Mouse (Mus musculus): Measurements from ENCODE around the gene Abcb11.

Abcb11 gene

DNA sequence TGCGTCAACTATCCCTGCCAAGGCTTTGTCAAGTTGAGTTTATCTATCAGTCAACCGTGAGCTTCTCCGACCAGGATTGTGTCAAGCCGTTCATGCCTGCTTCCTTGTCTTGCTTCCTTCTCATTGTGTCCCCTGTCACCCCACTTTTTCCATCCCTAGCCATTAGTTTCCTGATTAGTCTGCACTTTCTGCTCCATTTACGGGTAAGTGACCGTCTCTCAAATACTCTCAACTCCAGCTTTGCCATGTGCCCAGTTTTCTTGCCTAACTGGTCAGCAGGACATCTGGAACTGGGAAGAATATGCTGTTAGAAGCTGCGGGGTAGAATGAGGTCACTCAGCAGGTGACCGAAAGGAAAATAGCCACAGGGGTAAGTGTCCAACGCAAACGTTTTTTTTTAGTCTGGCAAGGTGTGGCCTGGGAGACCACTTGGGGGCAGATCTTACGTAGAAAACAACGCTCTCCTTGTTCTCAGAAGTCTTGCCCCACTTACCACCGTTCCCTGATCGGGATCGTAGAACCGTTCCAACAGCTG lies 94.1 kb downstream of the Abcb11 start:
- no peak for DNase-seq

DNA sequence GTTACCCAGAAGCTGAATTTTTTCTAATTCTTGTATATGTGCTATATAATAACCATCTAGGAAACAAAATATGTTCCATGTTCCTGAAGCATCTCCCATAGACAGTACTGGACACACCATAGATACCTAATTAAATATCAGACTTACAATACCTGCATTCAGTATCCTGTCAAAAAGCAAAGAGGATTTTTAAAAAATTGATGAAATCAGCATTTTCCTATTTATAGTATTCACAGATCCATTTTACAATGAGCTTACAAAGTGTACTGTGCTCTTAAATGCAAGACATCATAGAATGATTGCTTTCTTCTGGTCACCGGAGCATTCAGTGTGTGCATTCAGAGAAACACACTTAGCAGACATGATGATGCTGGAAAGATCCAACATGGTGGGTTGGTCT lies 95.3 kb downstream of the Abcb11 start:
- no peak for DNase-seq

- peak; percentile 6 for DNase-seq
These were observed 97.5 kb downstream of the Abcb11 start for GRCm38 (mm10) chr2:69244924-69245323.

DNA sequence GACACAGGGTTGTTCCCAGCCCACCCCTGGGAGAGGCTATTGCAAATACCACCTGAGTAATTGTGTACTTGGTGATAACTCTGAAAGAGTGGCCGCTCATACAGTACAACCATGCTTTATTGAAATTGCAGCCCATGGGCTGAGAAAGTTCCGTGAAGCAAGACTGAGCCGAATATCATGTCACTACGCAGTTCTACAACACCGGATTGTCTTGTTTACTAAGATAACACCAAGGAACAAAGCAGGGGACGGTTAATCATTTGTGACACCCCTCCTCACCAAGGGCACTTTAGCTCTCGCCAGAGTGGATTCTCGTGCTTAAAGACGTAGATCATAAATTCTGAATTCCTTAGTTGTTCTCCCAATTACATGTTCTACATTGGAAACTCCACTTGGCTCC lies 103.1 kb downstream of the Abcb11 start:
- no peak for DNase-seq

GRCm38 (mm10) chr2:69234976-69235678 lies 107.3 kb downstream of the Abcb11 start:
- DNase-seq, result no peak

DNA sequence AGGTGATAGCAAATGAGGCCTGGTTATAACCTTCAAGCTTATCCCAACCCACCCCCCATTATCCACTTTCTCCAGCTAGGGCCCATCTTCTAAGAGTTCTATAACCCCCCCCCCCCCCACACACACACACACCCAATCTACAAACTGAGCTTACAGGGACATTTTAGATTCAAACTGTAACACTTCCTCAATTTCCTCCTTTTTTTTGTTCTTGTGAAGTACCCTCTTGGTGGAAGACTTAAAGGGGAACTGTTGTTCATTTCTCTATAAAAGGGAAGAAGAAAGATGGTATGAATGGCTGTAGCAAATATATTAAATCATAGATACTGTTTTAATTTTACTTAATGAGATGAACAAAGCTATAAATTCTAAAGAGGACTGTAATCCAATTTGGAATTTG lies 110.3 kb downstream of the Abcb11 start:
- no peak for DNase-seq

- DNase-seq, result no peak
These were observed 112.3 kb downstream of the Abcb11 start for GRCm38 (mm10) chr2:69230137-69230536.

DNA sequence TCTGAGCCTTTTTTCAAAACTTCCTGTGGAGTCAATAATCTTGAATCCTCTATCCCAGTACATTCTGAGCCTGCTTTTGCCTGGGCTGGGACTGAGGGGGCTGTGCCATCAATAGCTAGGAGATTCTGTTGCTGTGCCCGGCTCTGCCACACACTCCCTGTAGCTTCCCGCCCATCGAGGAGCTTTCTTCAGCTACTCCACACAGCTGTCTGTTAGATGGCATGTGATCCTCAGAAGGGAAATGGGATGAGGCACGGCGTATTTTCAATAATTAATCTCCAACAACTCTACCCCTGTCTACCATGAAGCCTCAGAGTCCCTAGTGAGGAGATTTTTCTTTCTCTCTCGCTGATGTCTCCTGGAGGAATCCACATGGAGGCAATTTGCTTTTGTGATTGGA lies 113.8 kb downstream of the Abcb11 start:
- no peak for DNase-seq

- no peak for DNase-seq
These were observed 115.5 kb downstream of the Abcb11 start for GRCm38 (mm10) chr2:69226876-69227275.

- no peak for DNase-seq
These were observed 117.7 kb downstream of the Abcb11 start for GRCm38 (mm10) chr2:69224724-69225123.

DNA sequence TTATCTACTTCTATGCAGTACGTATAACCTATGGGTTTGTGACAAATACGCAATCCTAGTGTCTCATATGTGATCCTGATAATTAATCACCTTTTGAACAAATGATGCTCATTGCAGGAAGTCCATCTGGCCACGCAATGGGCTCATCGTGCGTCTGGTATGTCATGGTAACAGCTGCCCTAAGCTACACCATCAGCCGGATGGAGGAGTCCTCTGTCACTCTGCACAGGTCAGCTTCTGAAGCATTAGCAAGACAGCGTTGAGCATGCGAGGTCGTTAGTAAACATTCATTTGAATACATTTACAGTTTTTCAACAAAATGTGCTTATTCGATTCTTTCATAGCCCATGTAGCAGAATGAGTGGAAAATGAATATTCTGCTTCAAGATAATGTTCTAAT lies 119.6 kb downstream of the Abcb11 start:
- DNase-seq, result no peak

GRCm38 (mm10) chr2:69221868-69222416 lies 120.5 kb downstream of the Abcb11 start:
- DNase-seq, result no peak

- no peak for DNase-seq
These were observed 127.2 kb downstream of the Abcb11 start for GRCm38 (mm10) chr2:69215242-69215641.

DNA sequence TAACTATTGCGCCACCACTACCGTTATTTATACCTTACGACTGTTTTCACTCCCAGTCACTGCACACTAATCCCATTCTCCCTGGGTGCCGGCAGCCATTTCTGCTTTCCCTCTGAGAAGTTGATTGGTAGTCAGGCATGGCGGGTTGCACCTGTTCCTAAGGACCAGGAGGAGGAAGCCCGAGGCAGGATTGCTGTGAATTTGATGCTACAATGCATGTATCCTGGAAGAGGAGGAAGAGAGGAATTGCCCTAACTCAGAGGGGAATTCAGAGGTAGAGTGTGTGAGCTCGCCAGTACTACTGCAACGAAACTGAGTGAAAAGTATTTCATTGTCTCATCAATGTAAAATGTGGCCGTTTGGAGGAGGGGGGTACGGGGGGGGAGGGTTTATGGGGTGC lies 129.8 kb downstream of the Abcb11 start:
- no peak for DNase-seq

- no peak for DNase-seq
These were observed 131.6 kb downstream of the Abcb11 start, which contains the start of gene G6pc2 for GRCm38 (mm10) chr2:69210773-69211172. TSS of gene G6pc2 (plus strand) at chr2:69211073.

DNA sequence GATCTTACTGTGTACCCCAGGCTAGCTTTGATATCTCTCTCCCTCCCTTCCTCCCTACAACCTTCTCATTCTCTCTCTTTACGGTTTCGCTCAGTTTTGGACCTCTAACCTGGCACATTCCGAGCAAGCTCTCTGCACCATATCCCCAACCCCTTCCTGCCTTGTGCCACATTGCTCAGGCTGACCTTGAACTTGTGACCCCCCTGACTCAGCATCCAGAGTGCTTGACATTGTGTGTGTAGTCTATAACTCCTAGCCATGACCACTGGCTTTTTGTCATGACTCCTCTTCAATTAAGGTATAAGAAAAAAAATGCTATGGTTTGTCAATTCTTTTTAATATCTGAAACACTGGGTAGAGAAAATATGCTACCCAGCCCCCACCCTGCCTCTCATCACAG lies 132.7 kb downstream of the Abcb11 start:
- DNase-seq, result no peak

DNA sequence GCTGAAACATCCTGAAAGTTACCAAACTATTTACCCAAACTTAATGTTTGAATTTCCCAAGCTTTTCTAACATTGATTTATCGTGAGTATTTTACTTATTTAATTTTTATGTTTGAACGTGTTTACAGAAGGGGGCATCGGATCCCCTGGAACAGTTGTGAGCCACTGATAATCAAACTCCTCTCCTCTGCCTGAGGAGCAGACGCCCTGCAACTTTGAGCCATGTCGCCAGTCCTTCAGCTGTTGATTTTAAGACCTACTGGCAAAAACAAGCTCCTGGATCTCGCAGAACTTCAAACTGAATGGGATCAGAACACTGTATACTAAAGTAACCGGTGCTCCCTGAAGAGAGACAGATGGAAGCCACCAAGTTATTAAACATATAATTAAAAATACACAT lies 135.9 kb downstream of the Abcb11 start:
- peak; percentile 12 for DNase-seq

- DNase-seq, result peak; percentile 95
These were observed 136.5 kb downstream of the Abcb11 start, which contains the start of gene Spc25 for GRCm38 (mm10) chr2:69205791-69206351. TSS of gene Spc25 (minus strand) at chr2:69206194.

DNA sequence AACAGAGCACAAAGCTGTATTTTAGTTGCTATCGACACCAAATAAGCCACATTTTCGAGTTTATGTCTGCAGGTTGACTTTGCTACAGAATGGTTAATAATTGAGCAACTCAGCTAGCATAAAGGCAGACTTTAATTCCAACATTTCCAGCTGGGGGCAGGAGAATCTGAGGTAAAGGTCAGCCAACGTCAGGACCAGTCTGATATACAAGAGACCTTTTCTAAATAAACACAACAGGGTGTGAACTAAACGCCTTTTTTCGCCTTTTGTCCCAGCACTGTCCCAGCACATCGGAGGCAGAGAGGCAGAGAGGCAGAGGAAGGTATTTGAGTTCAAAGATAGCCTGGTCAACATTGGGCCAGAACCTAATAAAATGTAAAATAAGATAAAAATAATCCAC lies 137.2 kb downstream of the Abcb11 start:
- DNase-seq, result peak; percentile 7

GRCm38 (mm10) chr2:69193555-69193954 lies 148.9 kb downstream of the Abcb11 start:
- no peak for DNase-seq

- DNase-seq, result no peak
These were observed 151.4 kb downstream of the Abcb11 start for GRCm38 (mm10) chr2:69191059-69191458.

- DNase-seq, result no peak
These were observed 153.2 kb downstream of the Abcb11 start for GRCm38 (mm10) chr2:69189222-69189621.

- DNase-seq, result no peak
These were observed 153.7 kb downstream of the Abcb11 start for GRCm38 (mm10) chr2:69188732-69189131.
